Mouse (Mus musculus) cerebellum, postnatal 25 days (tissue): ENCODE data around the gene Grb2.
A peak's percentile ranks its signal among the peaks of the same experiment; 100 is the strongest.
"Not testable (repeated sequence)": the region's sequence is repeated elsewhere in the genome, so short reads cannot be mapped to it uniquely, and the experiment has no call there.

ENCODE experiments used
- DNase-seq, 2 experiments: peaks; one replicate each; pipeline ENCODE4 v3.0.0; 2021; ENCODE audit warnings: mixed read lengths in 2 of 2

The Grb2 gene

GRCm38 (mm10) chr11:115684877-115685276, 23.5 kb downstream of the Grb2 start:
- DNase-seq = peak in 1 of 2 experiments; percentile 46

GRCm38 (mm10) chr11:115683326-115683725, 25.1 kb downstream of the Grb2 start:
- no peak for DNase-seq

GRCm38 (mm10) chr11:115682411-115682810, 26.0 kb downstream of the Grb2 start:
- no peak for DNase-seq

GRCm38 (mm10) chr11:115679554-115680238, 28.7 kb downstream of the Grb2 start:
- DNase-seq = no peak

GRCm38 (mm10) chr11:115678861-115679260, 29.5 kb downstream of the Grb2 start:
- no peak for DNase-seq

GRCm38 (mm10) chr11:115677511-115677910, 30.9 kb downstream of the Grb2 start:
- no peak for DNase-seq

GRCm38 (mm10) chr11:115676738-115677137, 31.7 kb downstream of the Grb2 start:
- no peak for DNase-seq

- peak in 1 of 2 experiments; percentile 67 for DNase-seq
Observed at GRCm38 (mm10) chr11:115674235-115674865, 34.0 kb downstream of the Grb2 start.

GRCm38 (mm10) chr11:115673471-115674234, 34.7 kb downstream of the Grb2 start:
- peak; percentile 79 to 84 for DNase-seq

GRCm38 (mm10) chr11:115672226-115672987, 36.0 kb downstream of the Grb2 start:
- peak; percentile 41 to 42 for DNase-seq

GRCm38 (mm10) chr11:115670451-115671050, 37.8 kb downstream of the Grb2 start:
- DNase-seq = peak; percentile 45 to 54

- no peak for DNase-seq
Observed at GRCm38 (mm10) chr11:115663676-115664335, 44.6 kb downstream of the Grb2 start.

- DNase-seq = peak; percentile 68 to 76
Observed at GRCm38 (mm10) chr11:115660376-115660775, 48.0 kb downstream of the Grb2 start.

- DNase-seq = no peak
Observed at GRCm38 (mm10) chr11:115658521-115658920, 49.9 kb downstream of the Grb2 start.

GRCm38 (mm10) chr11:115654128-115654527, 54.3 kb downstream of the Grb2 start:
- DNase-seq = no peak

GRCm38 (mm10) chr11:115653194-115653593, 55.2 kb downstream of the Grb2 start:
- DNase-seq = peak; percentile 35 to 37

- peak; percentile 17 to 55 for DNase-seq
Observed at GRCm38 (mm10) chr11:115651680-115652079, 56.7 kb downstream of the Grb2 start.

GRCm38 (mm10) chr11:115649706-115650105, 58.7 kb downstream of the Grb2 start:
- DNase-seq = peak; percentile 88 to 89

GRCm38 (mm10) chr11:115647459-115647858, 60.9 kb downstream of the Grb2 start:
- DNase-seq = peak; percentile 65 to 80

GRCm38 (mm10) chr11:115646439-115646838, 62.0 kb downstream of the Grb2 start:
- DNase-seq = no peak

GRCm38 (mm10) chr11:115645498-115645897, 62.9 kb downstream of the Grb2 start:
- DNase-seq = not testable (repeated sequence)

- DNase-seq = no peak
Observed at GRCm38 (mm10) chr11:115644308-115644707, 64.1 kb downstream of the Grb2 start.
